Mouse (Mus musculus): ENCODE measurements at regions not wholly inside any gene's neighbourhood (a gene's known extent, or its start where the extent isn't known, plus 50 kb on each side); places are given as distances from the start of the nearest gene placed in this dataset.

DNA sequence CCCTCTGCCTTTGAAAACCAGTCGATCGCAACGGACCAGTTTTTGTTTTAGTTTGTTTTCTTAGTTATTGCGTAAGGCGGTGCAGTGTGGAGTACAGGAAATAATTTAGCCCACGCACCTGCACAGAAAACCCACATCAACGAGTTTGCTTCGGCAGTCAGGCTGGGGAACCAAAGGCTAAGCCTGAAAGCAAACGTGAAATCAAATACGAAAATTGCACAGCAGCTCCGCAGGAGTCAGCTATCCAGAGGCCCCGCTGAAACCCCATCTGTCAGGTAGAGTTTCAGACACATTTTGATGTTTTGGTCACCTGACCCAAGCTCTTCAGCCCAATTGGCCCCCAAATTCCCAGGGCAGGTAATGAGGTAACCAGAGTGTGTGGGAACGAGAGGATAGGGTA is 435.6 kb upstream of the Atp11b start:
- DNase-seq (ENCODE audit: low spot score in 2 of 2), result no peak

DNA sequence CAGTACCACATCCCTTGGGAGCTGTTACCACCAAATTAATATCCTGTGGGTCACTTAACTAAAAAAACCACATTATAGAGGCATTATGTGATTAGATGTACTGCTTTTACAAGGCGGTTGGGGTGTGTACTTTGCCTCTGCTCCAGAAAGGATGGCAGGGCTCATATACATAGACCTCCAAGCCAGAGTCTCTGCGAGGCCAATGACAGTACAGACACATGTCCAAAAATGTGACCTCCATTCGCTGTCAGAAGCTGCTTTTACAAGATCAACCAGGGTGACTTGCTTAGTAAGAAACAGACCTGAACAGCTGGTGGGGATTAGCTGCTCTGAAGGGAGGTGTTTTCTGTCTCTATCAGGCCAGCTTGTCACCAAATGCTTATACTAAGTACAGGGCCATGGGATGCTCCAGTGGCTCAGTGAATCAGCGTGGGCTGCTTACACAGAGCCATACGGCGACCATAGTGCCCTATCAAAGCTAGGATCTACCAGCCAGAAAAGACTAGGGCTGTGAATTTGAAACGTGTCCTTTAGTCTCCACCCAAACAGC is 433.0 kb upstream of the Atp11b start:
- no peak for DNase-seq (ENCODE audit: low spot score in 2 of 2)

DNA sequence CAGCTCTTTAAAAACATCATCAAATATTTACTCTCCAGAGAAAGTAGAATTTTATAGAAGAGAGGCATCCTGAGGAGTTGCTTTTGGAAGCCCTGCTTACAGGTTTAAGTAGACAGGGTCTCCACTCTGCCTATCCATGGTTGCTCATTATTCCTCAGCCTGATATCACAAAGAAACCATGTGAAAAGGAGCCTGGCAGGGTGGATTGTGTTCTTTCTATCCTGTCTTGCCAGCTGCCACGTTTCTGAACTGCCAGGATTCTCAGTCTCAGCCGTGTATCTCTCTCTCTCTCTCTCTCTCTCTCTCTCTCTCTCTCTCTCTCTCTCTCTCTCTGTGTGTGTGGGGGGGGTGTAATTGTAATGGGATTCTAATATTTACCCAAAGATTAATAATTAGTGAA is 431.9 kb upstream of the Atp11b start:
- DNase-seq (ENCODE audit: low spot score in 2 of 2), result no peak

DNA sequence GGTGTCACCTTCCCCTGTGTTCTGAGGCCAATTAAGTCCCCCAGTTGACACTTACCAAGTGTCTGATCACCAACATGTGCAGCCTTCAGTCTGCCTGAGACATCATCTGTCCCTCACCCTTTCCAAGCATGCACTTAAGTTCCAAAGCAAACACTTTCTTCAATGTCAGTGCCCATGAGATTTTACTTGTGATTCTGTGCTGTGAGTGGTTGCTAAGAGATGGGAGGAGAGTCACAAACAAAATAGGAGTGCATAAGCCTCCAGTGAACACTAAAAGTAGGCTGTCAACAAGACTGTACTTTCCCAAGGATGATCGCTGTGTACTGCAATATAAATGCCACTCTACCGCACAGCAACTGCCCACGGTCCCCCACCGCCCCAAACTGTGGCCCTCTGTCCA is 431.0 kb upstream of the Atp11b start:
- no peak for DNase-seq (ENCODE audit: low spot score in 2 of 2)

DNA sequence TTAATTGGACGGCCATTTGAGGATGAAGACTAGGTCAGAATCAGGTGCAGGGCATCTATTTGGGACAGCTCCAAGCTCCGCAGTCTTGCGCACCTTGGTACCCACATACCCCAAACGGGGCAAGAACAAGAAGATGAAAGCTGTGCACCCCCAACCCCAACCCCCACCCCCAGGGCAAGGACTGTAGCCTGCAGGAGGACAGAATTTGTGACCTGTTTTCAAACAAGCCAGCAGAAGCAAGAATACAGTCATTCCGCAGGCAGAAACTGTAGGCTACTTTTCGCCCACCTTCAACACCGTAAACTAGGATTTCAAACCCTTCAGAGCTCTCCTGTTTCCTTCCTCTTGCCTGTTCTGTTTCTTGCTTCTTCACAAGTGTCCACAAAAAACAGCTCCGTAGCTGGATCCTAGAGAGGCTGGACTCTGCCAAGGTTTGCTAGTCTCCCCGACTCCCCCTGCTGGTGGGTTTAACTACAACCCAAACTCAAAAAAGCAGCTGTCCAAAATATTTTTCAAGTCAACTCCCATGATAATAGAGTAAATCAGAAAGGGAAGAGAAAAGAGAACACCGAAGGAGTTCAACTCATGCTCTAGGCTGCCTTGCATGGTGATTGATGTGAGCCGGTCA is 430.3 kb upstream of the Atp11b start:
- DNase-seq (ENCODE audit: low spot score in 2 of 2), result peak; percentile 61 to 78

DNA sequence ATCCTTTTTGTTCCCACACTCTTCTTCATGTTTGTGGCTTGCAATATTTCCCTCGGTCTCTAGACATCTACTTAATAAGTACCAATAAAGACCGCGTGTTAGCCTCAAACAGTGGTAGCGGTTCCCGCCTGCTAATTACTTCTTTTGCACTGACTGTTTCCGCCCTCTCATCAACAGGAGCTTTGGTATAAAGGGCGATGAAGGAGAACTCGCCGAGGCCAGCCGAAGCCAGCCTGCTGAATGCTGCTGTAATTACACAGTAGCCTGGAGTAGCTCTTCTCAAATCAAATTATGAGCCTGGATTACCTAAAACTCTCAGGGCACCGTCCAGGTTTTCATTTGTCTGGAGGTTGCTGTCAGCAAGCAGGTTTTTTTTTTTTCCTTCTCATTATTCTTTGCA is 429.7 kb upstream of the Atp11b start:
- DNase-seq (ENCODE audit: low spot score in 2 of 2), result peak; percentile 54 to 63

DNA sequence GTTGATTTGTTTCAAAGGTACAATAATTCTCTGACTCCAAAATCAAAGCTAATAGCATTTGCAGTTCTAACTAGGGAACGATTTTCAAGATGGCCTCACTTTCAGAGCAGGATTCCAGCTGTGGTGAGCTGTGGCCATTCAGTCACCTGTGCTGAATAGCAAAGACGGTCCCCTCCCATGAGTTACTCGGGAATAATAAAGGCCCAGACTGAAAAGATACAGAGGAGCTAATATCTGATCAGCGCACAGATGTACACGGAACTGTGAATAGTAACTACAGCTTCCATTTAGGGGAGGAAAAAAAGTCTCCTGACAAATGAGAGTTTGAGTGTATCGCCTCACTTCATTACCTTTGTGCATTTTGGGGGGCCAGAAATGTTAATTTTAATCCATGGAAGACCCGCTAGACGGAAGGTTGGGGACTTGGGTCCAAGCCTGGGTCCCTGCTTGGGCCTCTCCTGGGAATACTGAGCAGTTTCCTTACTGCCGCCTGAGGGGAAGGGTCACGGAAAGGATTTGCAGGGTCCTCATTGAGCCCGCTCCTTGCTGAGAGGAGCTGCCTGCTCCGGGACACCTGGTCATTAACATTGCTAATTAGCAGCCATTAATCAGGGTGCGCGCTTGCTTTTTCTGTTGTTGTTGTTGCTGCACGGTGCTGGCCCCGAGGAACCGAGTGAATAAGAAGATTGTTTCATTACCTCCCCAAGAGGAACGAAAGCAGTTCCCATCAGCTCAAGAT is 421.2 kb upstream of the Atp11b start:
- no peak for DNase-seq (ENCODE audit: low spot score in 2 of 2)

DNA sequence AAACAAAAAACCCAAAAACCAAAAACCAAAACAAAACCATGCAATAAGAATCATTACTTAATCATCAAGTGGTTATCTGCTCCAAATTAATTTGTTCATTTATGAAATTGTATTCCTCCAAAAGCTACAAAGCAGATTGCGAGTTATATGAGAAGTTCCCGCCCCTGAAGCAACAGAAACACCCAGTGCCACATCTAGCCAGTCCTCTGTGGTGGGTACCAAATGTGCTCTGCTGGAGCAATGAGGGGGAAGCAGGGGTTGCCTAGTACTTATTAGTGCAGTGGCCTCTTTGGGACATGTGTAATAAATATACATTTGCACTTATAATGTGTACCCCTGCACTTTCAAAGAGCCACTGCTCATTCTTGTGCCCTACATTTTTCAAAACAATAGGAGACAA is 419.9 kb upstream of the Atp11b start:
- no peak for DNase-seq (ENCODE audit: low spot score in 2 of 2)

DNA sequence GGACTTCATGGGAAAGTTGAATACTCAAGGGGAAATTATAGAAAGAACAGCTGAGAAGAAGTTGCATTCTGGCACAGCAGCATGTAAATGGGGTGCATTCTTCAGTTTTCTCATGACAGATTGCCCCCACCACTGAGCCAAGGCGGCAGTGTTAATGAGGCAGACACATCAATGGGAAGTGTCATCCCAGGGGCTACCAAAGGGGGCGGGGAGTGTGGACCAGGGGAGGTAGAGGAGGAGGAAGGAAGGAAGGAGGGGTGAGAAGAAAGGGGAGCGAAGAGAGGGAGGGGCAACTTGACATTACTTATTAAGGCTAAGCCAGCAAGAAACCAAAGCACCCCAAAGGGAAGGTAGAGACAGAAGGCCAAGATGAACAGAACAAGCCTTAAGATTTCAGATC is 419.4 kb upstream of the Atp11b start:
- no peak for DNase-seq (ENCODE audit: low spot score in 2 of 2)

DNA sequence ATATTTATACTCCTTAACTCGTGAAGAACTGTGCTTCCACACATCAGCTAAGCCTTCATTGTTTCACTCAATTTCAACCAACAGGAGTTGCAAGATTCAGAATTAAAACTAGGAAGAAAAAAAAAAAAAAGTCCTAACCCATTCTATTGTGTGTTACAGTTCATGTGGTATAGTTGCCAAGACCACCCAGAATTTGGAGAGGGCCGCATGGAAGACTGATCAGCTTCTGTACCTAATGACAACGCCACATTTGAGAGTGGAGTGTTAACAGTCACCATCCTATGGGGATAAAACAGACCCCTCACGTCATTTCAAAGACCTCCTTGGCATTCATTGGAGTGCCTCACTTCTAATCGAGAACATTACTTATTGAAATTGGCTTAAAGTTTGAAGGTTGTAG is 418.1 kb upstream of the Atp11b start:
- no peak for DNase-seq (ENCODE audit: low spot score in 2 of 2)

- DNase-seq (ENCODE audit: low spot score in 2 of 2), result no peak
Observed at GRCm38 (mm10) chr3:35340525-35340924, 413.4 kb upstream of the Atp11b start.

- DNase-seq (ENCODE audit: low spot score in 2 of 2), result peak; percentile 85 to 89
Observed at GRCm38 (mm10) chr3:35340935-35341800, 412.7 kb upstream of the Atp11b start.

DNA sequence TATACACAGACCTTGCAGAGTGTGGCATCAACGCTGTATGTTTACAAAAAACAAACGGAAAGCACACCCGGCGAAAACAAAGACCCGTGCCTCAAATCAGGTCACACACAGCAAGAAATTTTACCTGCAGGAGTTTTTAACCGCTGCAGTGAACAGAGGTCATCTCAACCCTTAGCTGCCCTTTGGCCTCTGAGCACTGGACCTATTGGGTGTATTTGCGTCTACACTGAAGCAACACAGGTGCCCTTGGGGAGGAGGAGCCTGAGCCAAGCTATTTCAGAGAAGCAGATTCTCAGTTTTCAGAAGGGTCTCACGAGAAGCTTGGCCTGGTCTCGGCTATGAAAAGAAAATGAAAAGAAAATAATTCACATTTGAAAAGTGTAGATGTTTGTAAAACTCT is 412.1 kb upstream of the Atp11b start:
- no peak for DNase-seq (ENCODE audit: low spot score in 2 of 2)

GRCm38 (mm10) chr3:35342584-35342983 is 411.3 kb upstream of the Atp11b start:
- peak; percentile 36 to 55 for DNase-seq (ENCODE audit: low spot score in 2 of 2)

GRCm38 (mm10) chr3:35343936-35344335 is 410.0 kb upstream of the Atp11b start:
- DNase-seq (ENCODE audit: low spot score in 2 of 2), result no peak

GRCm38 (mm10) chr3:35349114-35349513 is 404.8 kb upstream of the Atp11b start:
- no peak for DNase-seq (ENCODE audit: low spot score in 2 of 2)

- DNase-seq (ENCODE audit: low spot score in 2 of 2), result no peak
Observed at GRCm38 (mm10) chr3:35353442-35353841, 400.5 kb upstream of the Atp11b start.

DNA sequence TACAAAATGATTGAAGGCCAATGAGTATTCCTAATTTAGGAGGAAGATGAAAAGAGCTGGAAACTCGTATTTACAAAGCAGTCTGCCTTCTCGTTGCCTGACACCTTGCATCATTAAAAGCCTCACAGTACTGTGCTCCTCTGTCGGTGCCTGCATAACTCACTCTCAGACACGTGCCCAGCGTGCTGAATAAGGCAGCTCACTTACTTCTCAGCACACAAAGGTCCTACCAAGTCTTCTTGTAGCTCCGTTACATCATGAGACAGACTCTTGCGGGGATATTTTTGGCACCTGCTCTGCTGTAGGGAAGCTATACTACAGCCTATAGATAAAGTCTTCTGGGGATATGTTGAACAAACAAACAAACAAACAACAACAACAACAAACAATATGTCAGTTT is 400.0 kb upstream of the Atp11b start:
- DNase-seq (ENCODE audit: low spot score in 2 of 2), result peak; percentile 43 to 52

DNA sequence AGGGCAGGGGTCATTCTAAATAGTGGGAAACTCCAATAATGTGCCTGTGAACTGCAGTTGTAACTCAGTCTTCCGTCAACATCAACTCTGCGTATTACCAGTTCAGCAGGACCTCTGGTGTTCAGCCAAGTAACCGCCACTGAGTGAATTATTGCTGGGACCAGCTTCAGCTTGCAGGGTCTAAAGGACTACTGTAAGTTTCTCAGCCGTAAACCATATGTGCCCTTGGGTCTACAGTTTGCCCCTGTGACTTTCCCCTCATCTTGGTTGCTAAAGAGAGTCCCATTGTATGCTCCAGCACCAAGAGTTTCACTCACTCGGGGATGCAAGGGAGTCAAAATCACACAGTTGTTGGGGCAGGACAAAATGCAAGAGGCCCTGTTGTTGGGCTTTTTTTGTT is 399.6 kb upstream of the Atp11b start:
- no peak for DNase-seq (ENCODE audit: low spot score in 2 of 2)

DNA sequence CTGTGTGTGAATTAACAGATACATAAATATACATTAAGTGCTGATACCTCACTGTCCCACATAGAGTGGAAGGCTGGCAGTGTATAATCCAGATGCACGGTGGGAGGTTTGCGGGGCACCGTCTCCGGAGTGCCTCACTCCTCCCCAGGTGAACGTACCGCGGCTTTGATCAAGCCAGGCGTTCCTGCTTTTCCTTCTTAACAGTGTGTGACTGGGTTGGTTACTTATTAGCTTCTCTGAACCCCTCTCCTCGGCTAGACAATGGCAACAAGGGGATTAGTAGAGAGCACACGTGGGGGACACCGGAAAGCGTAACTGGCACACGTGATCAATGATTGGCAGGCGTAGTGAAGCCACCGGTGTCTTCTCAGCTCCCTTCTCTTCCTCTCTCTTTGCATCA is 396.8 kb upstream of the Atp11b start:
- DNase-seq (ENCODE audit: low spot score in 2 of 2), result no peak

DNA sequence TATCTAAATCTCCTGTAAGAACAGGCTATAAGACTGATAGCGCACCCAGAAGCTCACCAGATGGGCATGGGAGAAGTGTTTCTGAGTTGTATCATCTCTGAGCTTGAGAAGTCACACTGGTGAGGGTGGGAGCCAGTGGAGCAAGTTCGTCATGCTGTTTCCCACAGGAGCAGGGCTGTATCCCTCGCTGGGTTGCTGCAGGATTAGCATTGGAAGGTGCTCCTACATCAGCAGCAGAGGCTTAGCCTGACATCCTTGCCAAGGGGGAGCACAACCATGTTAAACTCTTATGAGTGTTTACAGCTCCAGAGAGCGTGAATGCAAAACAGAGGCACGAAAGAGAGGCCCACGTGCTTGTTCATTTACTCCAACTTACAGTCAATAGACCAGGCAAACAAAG is 395.4 kb upstream of the Atp11b start:
- peak in 1 of 2 experiments; percentile 8 for DNase-seq (ENCODE audit: low spot score in 2 of 2)

- peak in 1 of 2 experiments; percentile 1 for DNase-seq (ENCODE audit: low spot score in 2 of 2)
Observed at GRCm38 (mm10) chr3:35359288-35359687, 394.6 kb upstream of the Atp11b start.
